ENCODE assay signal across 8 mouse cellular contexts in genomic region chr13:75089721-75090410, GRCm38 (mm10). TPM values are rescaled to one million over a fixed set of nuclear protein-coding genes. Genes with fewer than 3 reads are reported as not detected.
A peak's percentile ranks its signal among the peaks of the same experiment; 100 is the strongest.
DNase-seq lines count a peak whose midpoint lies in the region; ATAC-seq and TF ChIP-seq lines count a peak whose summit lies in the region.

Gene Pcsk1 (plus strand): TSS chr13:75089826.

- WGBS in lung, embryonic 16.5 days: 2% methylated on average over 28 of the region's 28 CpGs
- 2% methylated on average over 28 of the region's 28 CpGs for WGBS in lung, adult 2 months
- under 1% methylated on average over 28 of the region's 28 CpGs for WGBS in neural tube, embryonic 12.5 days

- H3K27ac ChIP-seq in lung, embryonic 16.5 days (ENCODE audit: low read length): no peak within 1 kb of the TSS
- no peak within 1 kb of the TSS for H3K27ac ChIP-seq in neural tube, embryonic 12.5 days

- H3K4me2 ChIP-seq in lung, embryonic 16.5 days (ENCODE audit: low read depth, low read length): peak within 1 kb of the TSS; percentile 47
- H3K4me2 ChIP-seq in neural tube, embryonic 12.5 days (replicated peaks): peak within 1 kb of the TSS; percentile 80

- no peaks in the 10 kb centered on the region for H3K36me3 ChIP-seq in lung, embryonic 16.5 days (ENCODE audit: control insufficient read depth, insufficient read depth, low read length)
- H3K36me3 ChIP-seq in neural tube, embryonic 12.5 days: no peaks in the 10 kb centered on the region

- no peak for TF ChIP-seq POLR2A in lung, adult 2 months (IDR thresholded peaks at IDR 0.05; ENCODE audit: borderline replicate concordance, extremely low read depth, low read depth, low read length)

- DNase-seq in lung, adult 2 months: no peak
- peak; percentile 27 for DNase-seq in cerebellum, adult 9-11 months
- peak; percentile 59 to 75 for DNase-seq in frontal cortex, postnatal 36 days (ENCODE audit: low spot score in 2 of 2)
- DNase-seq in left cerebral cortex, postnatal 25 days (ENCODE audit: low spot score in 2 of 2): peak; percentile 54 to 81
- no peak for DNase-seq in testis, postnatal 10 days (ENCODE audit: low spot score)

- TF ChIP-seq CTCF in lung, adult 2 months (IDR thresholded peaks at IDR 0.05; ENCODE audit: insufficient read depth, low read length): no peak

- H3K4me3 ChIP-seq in lung, embryonic 16.5 days (ENCODE audit: low read length): peak within 1 kb of the TSS; percentile 31
- H3K4me3 ChIP-seq in lung, adult 2 months (replicated peaks; ENCODE audit: extremely low read depth, low read depth, low read length): no peak within 1 kb of the TSS
- peak within 1 kb of the TSS; percentile 48 for H3K4me3 ChIP-seq in neural tube, embryonic 12.5 days

- no peaks in the 10 kb centered on the region for H3K9me3 ChIP-seq in lung, embryonic 16.5 days (ENCODE audit: control insufficient read depth, low read length)
- H3K9me3 ChIP-seq in neural tube, embryonic 12.5 days: no peaks in the 10 kb centered on the region

- no peak within 1 kb of the TSS for H3K9ac ChIP-seq in lung, embryonic 16.5 days (ENCODE audit: low read length)
- peak within 1 kb of the TSS; percentile 38 for H3K9ac ChIP-seq in neural tube, embryonic 12.5 days

- intact Hi-C loops in left cerebral cortex, postnatal 25 days (cut with DNase I): loop anchor here (2.0 to 5.0 kb wide), 2 partner anchors 25 to 228 kb away; no protein-coding TSS in a partner anchor

- no peak for ATAC-seq in lung, embryonic 16.5 days (ENCODE audit: low read depth)
- ATAC-seq in neural tube, embryonic 12.5 days (ENCODE audit: low FRiP score, low read depth): peak; percentile 73
- ATAC-seq in inflammation-experienced regulatory T-cells, adult 6 months: no peak

- H3K4me1 ChIP-seq in lung, embryonic 16.5 days (replicated peaks; ENCODE audit: control insufficient read depth, insufficient read depth, low read length): no peaks in the 10 kb centered on the region
- no peaks in the 10 kb centered on the region for H3K4me1 ChIP-seq in lung, adult 2 months (ENCODE audit: control insufficient read depth, insufficient read depth, low read length)
- H3K4me1 ChIP-seq in neural tube, embryonic 12.5 days: peaks cover 3% of the 10 kb centered on the region

- H3K27me3 ChIP-seq in lung, embryonic 16.5 days (ENCODE audit: control insufficient read depth, insufficient read depth, low read depth, low read length): peaks cover 12% of the 10 kb centered on the region; the same call in 1 of the 2 replicates
- no peaks in the 10 kb centered on the region for H3K27me3 ChIP-seq in neural tube, embryonic 12.5 days (replicated peaks)

RNA-seq across cellular contexts. Expression of gene Pcsk1, which starts in this region (rescaled TPM):
- 0.83 and 0.91 TPM in 2 replicates for polyA plus RNA-seq in lung, embryonic 16.5 days (2015; fragmentation: Nextera tagmentation; extraction: Ambion mirVana)
- polyA plus RNA-seq in lung, adult 2 months (2012; rRNA removed): 0.14 and 0.44 TPM in 2 replicates
- 10 to 100 TPM; 36.7 to 48.5 TPM for total RNA-seq in left cerebral cortex, postnatal 25 days (2021)
- polyA plus RNA-seq in neural tube, embryonic 12.5 days (2016; fragmentation: Nextera tagmentation; extraction: Ambion mirVana): 1.3 and 2.6 TPM in 2 replicates
- 1 to 10 TPM in 1 of 3 experiments, under 1 TPM in 2; 0.72 to 2.2 (median 0.95) TPM for polyA plus RNA-seq in inflammation-experienced regulatory T-cells, adult 6 months (2017; shearing (Covaris generic))

Comparison
In these comparisons a context has a peak if more than half of its experiments do, and no peak if none do; other contexts are left out.
1. DNase-seq: peak in cerebellum, adult 9-11 months (single experiment), frontal cortex, postnatal 36 days (2 of 2) and left cerebral cortex, postnatal 25 days (2 of 2); none in lung, adult 2 months (single experiment) and testis, postnatal 10 days (single experiment).